Mouse (Mus musculus) heart, adult 2 months (tissue): Measurements from ENCODE around the gene Alg3.

Experiments used
- CTCF ChIP-seq: fragments of 200-600 bp; IDR thresholded peaks from 2 replicates; pipeline ENCODE4 v1.8.1; 2022; ENCODE audit warnings: antibody characterized with exemption, mild to moderate bottlenecking, moderate library complexity
- EP300 ChIP-seq: fragments of 200-500 bp; IDR thresholded peaks from 2 replicates; pipeline ENCODE4 v1.6.1; 2011; ENCODE audit warnings: low read depth, low read length, control low read depth; ENCODE audit not compliant: insufficient read depth
- POLR2A ChIP-seq: fragments of 200-500 bp; IDR thresholded peaks from 2 replicates; pipeline ENCODE4 v1.6.1; 2011; ENCODE audit warnings: mild to moderate bottlenecking, low read depth, low read length, control low read depth; ENCODE audit not compliant: insufficient read depth

- TF ChIP-seq POLR2A = no peak
- TF ChIP-seq CTCF = no peak
- TF ChIP-seq EP300 = no peak
Measured at GRCm38 (mm10) chr16:20596687-20597441, 14.7 kb downstream of the Alg3 start.
